Mouse (Mus musculus) cerebellum, adult 2 months (tissue): ENCODE measurements around the gene Cgas. TPM values are rescaled to one million over a fixed set of nuclear protein-coding genes. Genes with fewer than 3 reads are reported as not detected.
"Not testable (repeated sequence)": the region's sequence is repeated elsewhere in the genome, so short reads cannot be mapped to it uniquely, and the experiment has no call there.

ENCODE experiments used
- DNase-seq, 2 experiments: peaks; one replicate each; pipeline ENCODE4 v3.0.0; 2021
- H3K27ac ChIP-seq: fragments of 200-500 bp; 2 replicates; pipeline ENCODE4 v1.5.1; 2012; ENCODE audit warnings: low read length, control low read depth, inconsistent platforms; ENCODE audit not compliant: insufficient read depth
- H3K27me3 ChIP-seq: fragments of 200-500 bp; 2 replicates; pipeline ENCODE4 v1.6.1; 2012; ENCODE audit warnings: inconsistent platforms, mild to moderate bottlenecking, low read length, moderate library complexity; ENCODE audit not compliant: control insufficient read depth, insufficient read depth
- H3K4me1 ChIP-seq: fragments of 200-500 bp; 2 replicates; pipeline ENCODE4 v1.6.1; 2011; ENCODE audit warnings: low read length; ENCODE audit not compliant: control insufficient read depth, insufficient read depth
- H3K4me3 ChIP-seq: fragments of 200-500 bp; replicated peaks from 2 replicates; pipeline ENCODE3; 2011; ENCODE audit warnings: mild to moderate bottlenecking, low read depth, low read length, control low read depth; ENCODE audit not compliant: insufficient read depth
- CTCF ChIP-seq: fragments of 200-500 bp; IDR thresholded peaks from 2 replicates; pipeline ENCODE4 v1.5.1; 2011; ENCODE audit warnings: low read depth, mild to moderate bottlenecking, control low read depth, low read length, moderate library complexity, borderline replicate concordance; ENCODE audit not compliant: insufficient read depth
- POLR2A ChIP-seq: fragments of 200-500 bp; IDR thresholded peaks from 2 replicates; pipeline ENCODE4 v1.6.1; 2011; ENCODE audit warnings: low read length, control low read depth, borderline replicate concordance; ENCODE audit not compliant: insufficient read depth
- WGBS: fragments of 180-500 bp; shearing (Covaris S2); methylation state at CpG from one replicate; pipeline ENCODE4 v1.1.7; 2018; 5-methylcytosine and 5-hydroxymethylcytosine counted together
- polyA plus RNA-seq: library from polyadenylated mRNA; depleted of rRNA; stranded (reverse); fragments of >200 nt; gene quantifications from 2 replicates; pipeline ENCODE4 v1.2.3, GENCODE M21; 2012

Cgas gene
- polyA plus RNA-seq, 1 experiment: 0.33 TPM

DNA sequence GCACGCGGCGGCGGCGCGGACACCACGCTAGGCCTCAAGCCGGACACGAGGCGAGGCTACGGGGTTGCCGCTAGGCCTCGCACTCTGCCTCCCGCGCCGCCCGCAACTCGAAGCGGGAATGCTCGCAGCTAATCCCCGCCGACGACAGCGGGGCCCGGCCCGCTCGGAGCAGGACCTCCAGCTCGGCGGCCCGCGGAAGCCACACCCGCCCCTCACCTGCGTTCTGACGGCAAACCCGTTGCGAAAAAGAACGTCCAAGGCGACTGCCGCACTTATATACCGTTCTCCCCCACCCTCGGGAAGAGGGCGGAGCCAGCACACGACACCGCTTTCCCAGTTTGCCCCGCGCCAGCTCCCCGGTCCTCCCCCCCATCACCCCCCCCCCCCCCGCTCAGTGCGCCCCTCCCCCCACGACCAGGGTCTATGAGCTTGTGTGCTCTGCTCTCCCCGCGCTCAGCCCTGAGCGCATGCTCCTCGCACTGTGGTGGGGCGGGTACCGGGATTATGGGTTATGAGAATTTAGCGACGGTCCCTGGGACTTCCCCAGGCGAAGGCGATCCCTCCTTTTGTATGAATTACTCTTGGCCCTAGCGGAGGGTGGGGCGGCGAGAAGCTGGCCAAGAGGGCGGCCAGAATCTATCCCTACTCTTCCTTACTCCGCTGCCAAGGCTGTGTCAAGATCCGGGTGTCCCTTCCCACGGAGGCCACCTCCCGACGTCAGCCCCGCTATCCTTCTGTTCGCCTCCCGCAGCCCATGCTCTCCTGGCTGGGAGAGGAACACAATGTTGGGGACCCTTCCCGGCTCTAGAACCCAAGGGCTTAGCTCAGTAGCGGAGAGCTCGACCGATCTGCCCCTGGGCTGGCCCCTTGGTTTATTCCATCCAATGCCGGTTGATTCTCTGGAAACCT lies 38.6 kb upstream of the Cgas start:
- peak overlapping the region; percentile 88 for H3K27ac ChIP-seq
- H3K4me3 ChIP-seq: peak overlapping the region; percentile 65
- TF ChIP-seq POLR2A: peak; percentile 98
- TF ChIP-seq CTCF: no peak
- DNase-seq: peak; percentile 96 to 98
- H3K27me3 ChIP-seq: no peaks in the 10 kb centered on the region
- under 1% methylated on average over 72 of the region's 77 CpGs for WGBS
- peaks cover 3% of the 10 kb centered on the region; the same call in 1 of the 2 replicates for H3K4me1 ChIP-seq

DNA sequence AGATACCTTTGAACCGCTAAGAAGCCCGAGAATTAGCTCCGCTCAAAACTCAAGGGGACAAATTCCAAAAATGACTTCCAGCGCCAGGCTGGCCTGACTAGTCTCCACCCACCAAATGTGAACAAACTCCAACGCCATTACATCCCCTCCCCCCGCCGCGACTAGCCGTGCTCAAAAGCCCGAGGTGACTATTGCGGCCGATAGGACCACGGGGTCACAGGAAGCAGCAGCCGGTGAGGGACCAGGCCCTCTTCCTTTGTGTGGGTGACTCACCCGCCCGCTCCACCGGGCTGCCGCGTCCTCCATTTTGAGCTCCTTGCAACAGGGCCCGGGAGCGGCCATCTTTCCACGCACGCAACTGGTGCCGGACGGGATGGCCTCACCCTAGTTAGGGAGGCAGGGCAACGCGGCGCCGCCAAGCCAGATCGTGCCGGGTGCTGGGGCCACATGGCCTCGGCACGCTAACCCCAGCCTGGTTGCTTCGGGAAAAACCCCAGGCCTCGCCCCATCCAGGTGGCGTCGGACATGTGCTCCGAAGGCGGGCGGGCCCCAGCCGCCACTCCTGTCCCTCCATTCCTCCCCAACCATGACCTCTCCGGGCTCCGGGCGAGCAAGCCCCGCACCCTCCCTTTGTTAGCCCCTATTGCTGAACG lies 37.8 kb upstream of the Cgas start:
- DNase-seq: peak; percentile 74 to 80
- WGBS: 1% methylated on average over 46 of the region's 46 CpGs
- TF ChIP-seq POLR2A: no peak
- no peak for TF ChIP-seq CTCF
- Histone ChIP-seq H3K4me3 (peak overlapping the region; percentile 65), H3K27ac (peak overlapping the region; percentile 81), H3K4me1 (peaks cover 3% of the 10 kb centered on the region; the same call in 1 of the 2 replicates), H3K27me3 (no peaks in the 10 kb centered on the region)

DNA sequence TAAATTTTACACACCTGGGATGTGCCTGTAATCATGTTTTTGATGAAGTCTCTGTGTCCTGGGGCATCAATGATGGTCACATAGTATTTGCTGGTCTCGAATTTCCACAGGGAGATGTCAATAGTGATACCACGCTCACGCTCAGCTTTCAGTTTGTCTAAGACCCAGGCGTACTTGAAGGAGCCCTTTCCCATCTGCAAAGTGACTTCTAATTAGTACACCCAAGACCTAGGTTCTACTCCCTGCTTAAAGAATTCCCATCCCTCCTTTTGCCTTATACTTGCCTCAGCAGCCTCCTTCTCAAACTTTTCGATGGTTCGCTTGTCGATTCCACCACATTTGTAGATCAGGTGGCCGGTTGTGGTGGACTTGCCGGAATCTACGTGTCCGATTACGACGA lies 37.2 kb upstream of the Cgas start:
- H3K4me1 ChIP-seq, H3K27ac ChIP-seq, DNase-seq, H3K27me3 ChIP-seq: not testable (repeated sequence)
- H3K4me3 ChIP-seq: peak overlapping the region; percentile 25
- WGBS: 11% methylated on average over 13 of the region's 13 CpGs

DNA sequence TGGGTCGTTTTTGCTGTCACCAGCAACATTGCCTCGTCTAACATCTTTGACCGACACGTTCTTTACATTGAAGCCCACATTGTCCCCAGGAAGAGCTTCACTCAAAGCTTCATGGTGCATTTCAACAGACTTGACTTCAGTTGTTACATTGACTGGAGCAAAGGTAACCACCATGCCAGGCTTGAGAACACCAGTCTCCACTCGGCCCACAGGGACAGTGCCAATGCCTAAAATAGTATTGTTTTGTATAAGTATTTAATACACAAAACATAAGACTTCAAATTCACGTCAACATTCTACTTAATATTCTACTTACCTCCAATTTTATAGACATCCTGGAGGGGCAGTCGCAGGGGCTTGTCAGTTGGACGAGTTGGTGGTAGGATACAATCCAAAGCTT lies 36.3 kb upstream of the Cgas start:
- WGBS: 24% methylated on average over 8 of the region's 8 CpGs
- H3K4me3 ChIP-seq, H3K4me1 ChIP-seq, DNase-seq, H3K27ac ChIP-seq, H3K27me3 ChIP-seq: not testable (repeated sequence)

DNA sequence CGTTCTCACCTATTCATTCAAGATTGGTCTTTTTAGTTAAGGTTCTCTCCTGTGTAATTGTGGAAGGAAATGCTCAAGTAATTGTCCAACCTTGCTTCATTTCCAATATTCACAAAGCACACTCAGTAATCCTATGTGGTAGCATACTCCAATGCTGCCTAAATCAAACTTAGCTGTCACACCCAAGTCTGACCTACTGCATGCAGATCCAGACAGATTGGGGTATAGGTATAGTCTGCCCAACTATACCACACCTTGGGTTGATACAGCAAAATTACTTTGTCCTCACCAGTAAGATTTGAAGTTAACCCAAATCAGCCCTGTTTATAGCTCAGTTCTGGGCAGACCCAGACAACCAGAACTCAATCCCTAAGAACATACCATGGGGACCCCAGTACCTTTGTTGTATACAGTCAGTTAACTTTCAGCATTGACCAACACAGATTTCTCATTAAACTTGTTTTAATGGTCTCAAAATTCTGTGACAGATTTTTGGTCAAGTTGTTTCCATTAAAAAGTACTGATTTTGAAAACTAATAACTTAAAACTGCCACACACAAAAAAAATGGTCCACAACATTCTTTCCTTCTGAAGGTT lies 35.1 kb upstream of the Cgas start:
- H3K4me1 ChIP-seq, H3K27ac ChIP-seq, DNase-seq, H3K27me3 ChIP-seq, H3K4me3 ChIP-seq: not testable (repeated sequence)
- 56% methylated on average over 1 of the region's 1 CpGs for WGBS

DNA sequence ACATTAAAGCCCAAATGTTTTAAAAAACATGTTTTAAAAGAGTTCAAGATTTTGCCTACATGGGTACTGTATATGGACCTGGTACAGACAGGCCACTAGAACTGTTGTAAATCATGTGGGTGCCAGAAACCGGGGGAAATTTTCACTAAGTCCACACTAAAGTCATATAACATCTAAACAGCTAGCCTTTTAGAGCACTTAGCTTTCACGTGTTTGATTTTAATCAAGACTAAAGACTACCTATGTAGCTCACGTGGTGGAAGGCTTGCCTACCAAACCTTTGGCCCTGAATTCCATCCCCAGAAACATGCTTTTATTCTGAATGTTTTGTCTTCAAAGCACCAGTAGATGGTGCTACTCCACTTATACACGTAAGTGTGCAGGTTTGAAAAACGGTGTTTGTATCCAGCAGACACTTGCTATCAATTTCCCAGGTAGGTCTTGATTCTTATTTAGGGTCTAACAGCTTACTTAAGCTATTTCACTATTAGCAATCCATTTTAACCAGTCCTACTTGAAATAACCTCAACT lies 34.0 kb upstream of the Cgas start:
- Histone ChIP-seq H3K27ac (no peak overlapping the region), H3K4me1 (no peaks in the 10 kb centered on the region; the same call in 1 of the 2 replicates), H3K27me3 (no peaks in the 10 kb centered on the region), H3K4me3 (no peak overlapping the region)
- TF ChIP-seq CTCF: peak; percentile 41; the same call in 1 of the 2 replicates
- no peak for TF ChIP-seq POLR2A
- peak in 1 of 2 experiments; percentile 45 for DNase-seq
- 7% methylated on average over 5 of the region's 5 CpGs for WGBS

DNA sequence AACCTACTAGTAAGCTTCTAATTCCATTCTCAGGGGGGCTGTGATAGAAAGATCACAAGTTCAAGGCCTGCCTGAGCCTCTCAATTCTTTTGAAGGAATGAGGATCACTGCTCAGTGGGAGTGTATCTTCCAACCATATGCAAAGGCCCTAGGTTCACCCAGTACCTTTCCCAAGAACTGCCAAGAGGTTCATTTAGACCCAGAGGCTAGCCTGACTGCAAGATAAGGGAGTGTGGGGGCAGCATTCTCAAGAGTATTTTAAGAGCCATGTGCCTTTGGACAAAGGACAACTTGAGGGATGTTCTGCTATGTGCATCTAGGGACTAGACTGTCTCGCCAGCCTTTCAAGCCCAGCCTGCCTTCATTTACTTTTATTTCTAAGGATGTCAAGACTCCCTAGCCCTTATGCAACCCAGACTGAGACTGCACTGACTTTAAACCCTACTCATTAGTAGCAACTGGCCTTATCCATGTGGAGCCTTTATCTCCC lies 33.5 kb upstream of the Cgas start:
- Histone ChIP-seq H3K27ac (no peak overlapping the region), H3K27me3 (no peaks in the 10 kb centered on the region), H3K4me1 (no peaks in the 10 kb centered on the region; the same call in 1 of the 2 replicates), H3K4me3 (no peak overlapping the region)
- TF ChIP-seq POLR2A (no peak), CTCF (no peak)
- WGBS: 29% methylated on average over 1 of the region's 1 CpGs
- DNase-seq: no peak

DNA sequence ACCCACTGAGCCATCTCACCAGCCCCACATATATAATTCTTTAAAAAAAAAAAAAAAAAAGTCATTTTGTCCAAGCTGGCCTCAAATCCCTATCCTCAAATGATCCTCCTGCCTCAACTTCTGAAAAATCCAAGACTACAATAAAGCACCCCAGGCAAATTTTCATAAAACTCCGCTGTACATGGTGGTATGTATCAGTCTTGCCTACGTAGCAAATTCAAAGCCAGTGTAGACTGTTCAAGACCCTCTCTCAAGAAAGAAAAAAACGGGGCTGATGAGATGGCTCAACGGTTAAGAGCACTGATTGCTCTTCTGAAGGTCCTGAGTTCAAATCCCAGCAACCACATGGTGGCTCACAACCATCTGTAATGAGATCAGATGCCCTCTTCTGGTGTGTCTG lies 32.8 kb upstream of the Cgas start:
- H3K27ac ChIP-seq: no peak overlapping the region
- TF ChIP-seq CTCF: no peak
- no peak for TF ChIP-seq POLR2A
- no peak overlapping the region for H3K4me3 ChIP-seq
- WGBS: 76% methylated on average over 4 of the region's 4 CpGs
- no peaks in the 10 kb centered on the region for H3K27me3 ChIP-seq
- H3K4me1 ChIP-seq: no peaks in the 10 kb centered on the region; the same call in 1 of the 2 replicates
- DNase-seq: no peak
